Mouse (Mus musculus) monocyte, adult 5-6 weeks (primary cell): ENCODE measurements around the gene Mtss1l. TPM values are rescaled to one million over a fixed set of nuclear protein-coding genes. Genes with fewer than 3 reads are reported as not detected.

Experiments used
- ATAC-seq: fragments of 153-309, 156-312 bp; replicated peaks from 2 replicates; pipeline ENCODE4 v1.8.0; 2017; ENCODE audit warnings: mild to moderate bottlenecking; ENCODE audit not compliant: low TSS enrichment, insufficient number of reproducible peaks, severe bottlenecking, poor library complexity, low FRiP score
- total RNA-seq: library from RNA; stranded (forward); fragments of 200-1000, 200-491, 200-594 nt; gene quantifications from 3 replicates; pipeline ENCODE4 v1.2.3, GENCODE M21; 2017

Mtss1l gene
- total RNA-seq, 1 experiment from 2014 or later: 1.1 TPM

- no peak for ATAC-seq
These were observed 17.2 kb upstream of the Mtss1l start for GRCm38 (mm10) chr8:110704103-110704502.

- ATAC-seq: no peak
These were observed 15.6 kb upstream of the Mtss1l start for GRCm38 (mm10) chr8:110705391-110706287.

GRCm38 (mm10) chr8:110706288-110706870 lies 14.9 kb upstream of the Mtss1l start:
- no peak for ATAC-seq

GRCm38 (mm10) chr8:110708429-110708828 lies 12.8 kb upstream of the Mtss1l start:
- ATAC-seq: no peak

DNA sequence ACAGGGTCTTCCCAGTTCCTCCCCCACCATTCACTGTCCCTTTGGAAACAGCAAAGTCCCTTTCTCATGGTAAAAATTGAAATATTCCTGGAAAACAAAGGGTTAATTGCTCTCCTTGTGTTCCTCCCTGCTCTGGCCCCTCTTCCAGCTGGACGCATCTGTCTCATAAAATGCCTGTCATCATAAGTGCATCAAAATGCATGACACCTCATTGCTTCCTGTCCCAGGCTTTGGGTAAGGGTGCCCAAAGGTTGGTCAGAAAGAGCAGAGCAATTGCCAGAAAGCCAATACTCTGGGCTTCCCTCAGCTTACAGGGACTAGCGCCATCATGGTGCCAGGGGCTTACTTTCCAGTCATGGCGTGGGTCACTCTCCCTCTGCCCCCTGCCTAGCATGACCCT lies 10.7 kb upstream of the Mtss1l start:
- no peak for ATAC-seq

- no peak for ATAC-seq
These were observed 9.9 kb upstream of the Mtss1l start for GRCm38 (mm10) chr8:110711271-110711934.

DNA sequence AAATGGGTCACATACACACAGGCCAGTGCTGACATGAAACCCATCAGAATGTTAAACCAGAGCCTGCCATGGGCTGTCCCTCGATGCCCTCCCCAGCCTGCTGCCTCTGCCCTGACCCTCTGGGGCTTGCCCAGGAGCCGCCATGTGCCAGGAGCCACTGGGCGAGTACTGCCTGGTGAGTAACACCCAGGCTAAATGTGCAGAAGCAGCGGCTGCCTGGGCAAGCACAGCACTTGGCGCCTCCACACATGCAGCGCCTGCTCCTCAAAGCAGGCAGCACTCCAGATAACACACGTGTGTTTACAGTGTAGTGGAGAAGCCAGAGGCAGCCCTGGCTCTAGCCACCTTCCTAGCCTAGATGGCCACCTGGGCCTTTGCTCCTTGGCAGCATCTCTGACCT lies 8.2 kb upstream of the Mtss1l start:
- ATAC-seq: no peak

DNA sequence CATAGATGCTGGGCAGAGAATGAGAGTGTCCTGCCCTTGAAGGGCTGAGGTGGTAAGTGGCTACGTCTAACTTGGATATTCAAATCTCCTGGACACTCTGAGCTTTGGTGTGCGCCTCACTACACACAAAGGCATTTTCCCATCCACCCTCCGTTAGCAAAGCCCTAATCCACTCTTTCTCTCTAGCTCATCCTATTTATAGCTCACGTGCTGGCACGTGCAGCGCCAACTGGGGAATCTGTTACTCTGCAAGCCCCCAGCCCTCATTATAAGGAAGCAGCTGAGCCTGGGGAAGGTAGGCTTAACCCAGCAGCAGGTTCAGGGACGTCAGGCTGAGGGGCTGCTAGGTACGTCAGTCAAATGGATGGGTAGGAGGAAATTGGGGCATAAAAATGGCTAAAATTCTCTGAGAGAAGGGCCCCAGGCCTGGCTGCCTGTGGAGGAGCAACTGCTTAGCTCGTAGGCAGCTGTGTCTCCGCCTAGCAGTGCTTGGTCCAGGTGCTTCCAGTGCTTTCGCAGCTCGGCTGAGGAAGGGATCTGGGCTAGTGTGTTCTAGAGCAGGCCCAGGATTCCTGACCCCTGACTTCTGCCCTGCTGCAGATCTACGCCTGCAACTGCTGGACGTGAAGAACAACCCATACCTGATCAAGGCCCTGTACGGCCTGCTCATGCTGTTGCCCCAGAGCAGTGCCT lies 6.3 kb upstream of the Mtss1l start:
- ATAC-seq: no peak

GRCm38 (mm10) chr8:110716075-110716474 lies 5.2 kb upstream of the Mtss1l start:
- ATAC-seq: no peak

- ATAC-seq: no peak
These were observed 4.1 kb upstream of the Mtss1l start for GRCm38 (mm10) chr8:110717131-110717530.

GRCm38 (mm10) chr8:110718209-110718968 lies 2.9 kb upstream of the Mtss1l start:
- ATAC-seq: no peak

- ATAC-seq: no peak
These were observed 2.2 kb upstream of the Mtss1l start for GRCm38 (mm10) chr8:110718969-110719670.

DNA sequence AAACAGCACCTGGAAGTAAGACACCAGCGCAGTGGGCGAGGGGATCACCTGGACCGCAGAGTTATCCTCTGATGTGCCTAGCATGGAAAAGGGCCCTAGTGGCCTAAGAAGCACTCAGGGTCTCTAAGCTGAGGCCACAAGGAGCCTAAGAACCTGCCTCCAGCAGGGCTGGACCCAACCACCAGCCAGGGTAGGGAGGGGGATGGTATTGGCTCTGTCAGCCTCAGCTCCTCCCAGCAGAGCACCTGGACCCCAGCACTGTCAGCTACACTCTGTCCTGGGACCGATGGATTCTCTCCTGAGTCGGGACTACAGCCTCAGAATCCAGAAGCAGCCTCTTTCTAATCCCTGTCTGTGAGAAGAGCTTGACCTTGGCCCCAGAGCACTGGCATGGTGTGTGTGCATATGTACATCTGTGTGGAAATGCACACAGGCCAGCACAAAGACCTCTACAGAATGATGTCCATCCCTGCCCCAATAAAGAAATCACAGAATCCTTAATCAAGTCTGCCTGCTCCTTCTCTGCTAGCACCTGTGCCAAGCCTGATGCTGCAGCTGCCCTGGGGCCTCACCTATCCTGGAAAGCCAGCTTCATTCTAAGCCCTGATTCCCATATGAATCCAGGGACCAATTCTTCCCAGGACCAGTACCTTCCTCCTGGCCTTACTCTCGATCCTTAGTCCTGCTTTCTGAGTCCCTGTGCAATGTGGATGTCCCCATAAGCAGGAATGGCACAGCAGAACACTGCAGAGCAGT lies 1.2 kb upstream of the Mtss1l start:
- no peak for ATAC-seq

- no peak for ATAC-seq
These were observed 534 bp downstream of the Mtss1l start for GRCm38 (mm10) chr8:110721606-110722413.

GRCm38 (mm10) chr8:110722414-110723011 lies 1.2 kb downstream of the Mtss1l start:
- ATAC-seq: no peak

GRCm38 (mm10) chr8:110724493-110724892 lies 3.2 kb downstream of the Mtss1l start:
- ATAC-seq: no peak
